Mouse (Mus musculus): ENCODE measurements around the gene Ugt1a8.
"Not testable (repeated sequence)": the region's sequence is repeated elsewhere in the genome, so short reads cannot be mapped to it uniquely, and the experiment has no call there.

Ugt1a8 gene

GRCm38 (mm10) chr1:88087513-88087912 lies at the start of gene Ugt1a8:
Ugt1a8 (plus strand) TSS chr1:88087813.
- no peak for DNase-seq

GRCm38 (mm10) chr1:88043044-88043443 lies 44.6 kb upstream of the Ugt1a8 start:
- DNase-seq, result not testable (repeated sequence)

GRCm38 (mm10) chr1:88044832-88045437 lies 42.7 kb upstream of the Ugt1a8 start:
- peak; percentile 5 to 13 for DNase-seq

DNA sequence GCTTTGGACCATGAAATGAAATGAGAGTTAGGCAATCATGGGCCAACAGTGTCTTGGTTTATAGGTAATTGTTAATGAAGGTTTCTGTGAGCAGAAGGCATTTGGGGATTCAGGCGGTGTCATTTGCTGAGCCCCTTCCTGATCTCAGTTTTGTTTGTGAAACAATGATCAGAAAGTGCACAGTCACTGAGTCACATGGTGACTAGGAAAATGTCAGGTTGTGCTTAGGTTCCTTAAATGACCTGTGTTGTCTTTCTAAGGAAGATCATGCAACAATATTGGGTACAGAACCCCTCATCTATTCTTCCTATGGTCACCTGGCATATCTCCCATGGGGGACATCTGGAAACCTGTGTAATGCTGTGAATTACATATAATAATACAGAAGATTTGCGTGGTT lies 40.2 kb upstream of the Ugt1a8 start:
- DNase-seq, result not testable (repeated sequence)

- DNase-seq, result no peak
Observed at GRCm38 (mm10) chr1:88055088-88055487, 32.5 kb upstream of the Ugt1a8 start, which contains the start of gene Ugt1a10. Ugt1a10 (plus strand) TSS chr1:88055388.

DNA sequence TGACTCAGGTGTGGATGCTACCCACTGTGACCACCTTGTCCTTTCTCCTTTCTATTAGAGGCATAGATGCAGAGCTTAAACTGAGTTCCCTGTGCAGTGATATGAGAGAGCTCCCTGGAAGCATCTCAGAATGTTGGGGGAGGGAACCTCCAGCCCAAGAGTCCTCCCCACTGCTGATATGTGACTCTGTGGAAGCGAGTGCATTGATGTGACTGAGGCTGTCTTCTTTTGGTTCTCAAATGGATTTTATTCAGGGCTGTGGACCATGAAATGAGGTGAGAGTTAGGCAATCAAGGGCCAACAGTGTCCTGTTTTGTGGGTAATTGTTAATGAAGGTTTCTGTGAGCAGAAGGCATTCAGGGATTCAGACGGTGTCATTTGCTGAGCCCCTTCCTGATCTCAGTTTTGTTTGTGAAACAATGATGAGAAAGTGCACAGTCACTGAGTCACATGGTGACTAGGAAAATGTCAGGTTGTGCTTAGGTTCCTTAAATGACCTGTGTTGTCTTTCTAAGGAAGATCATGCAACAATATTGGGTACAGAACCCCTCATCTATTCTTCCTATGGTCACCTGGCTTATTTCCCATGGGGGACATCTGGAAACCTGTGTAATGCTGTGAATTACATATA lies 21.0 kb upstream of the Ugt1a8 start:
- DNase-seq, result not testable (repeated sequence)

- DNase-seq, result no peak
Observed at GRCm38 (mm10) chr1:88070495-88070894, 17.1 kb upstream of the Ugt1a8 start, which contains the start of gene Ugt1a9. Ugt1a9 (plus strand) TSS chr1:88070800.

GRCm38 (mm10) chr1:88070902-88071301 lies 16.7 kb upstream of the Ugt1a8 start:
- DNase-seq, result no peak

DNA sequence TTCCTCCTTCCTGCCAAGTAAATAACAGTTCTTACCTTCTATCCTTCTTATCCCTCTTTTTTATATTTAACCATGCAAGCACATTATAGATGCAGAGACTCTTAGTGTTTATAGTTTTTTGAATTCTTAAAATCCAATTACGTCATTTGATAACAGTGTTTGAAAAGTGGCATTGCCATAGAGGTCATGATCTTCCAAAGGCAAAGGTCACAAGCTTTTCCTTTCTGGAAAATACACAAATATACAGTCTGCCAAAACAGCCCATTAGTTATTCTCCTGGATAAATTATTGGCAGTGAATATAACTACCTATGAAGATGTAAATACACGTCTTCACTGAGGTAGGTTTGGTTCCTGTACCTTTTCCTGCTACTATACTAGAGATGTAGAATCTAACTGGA lies 13.1 kb upstream of the Ugt1a8 start:
- no peak for DNase-seq

- no peak for DNase-seq
Observed at GRCm38 (mm10) chr1:88077128-88077527, 10.5 kb upstream of the Ugt1a8 start.

DNA sequence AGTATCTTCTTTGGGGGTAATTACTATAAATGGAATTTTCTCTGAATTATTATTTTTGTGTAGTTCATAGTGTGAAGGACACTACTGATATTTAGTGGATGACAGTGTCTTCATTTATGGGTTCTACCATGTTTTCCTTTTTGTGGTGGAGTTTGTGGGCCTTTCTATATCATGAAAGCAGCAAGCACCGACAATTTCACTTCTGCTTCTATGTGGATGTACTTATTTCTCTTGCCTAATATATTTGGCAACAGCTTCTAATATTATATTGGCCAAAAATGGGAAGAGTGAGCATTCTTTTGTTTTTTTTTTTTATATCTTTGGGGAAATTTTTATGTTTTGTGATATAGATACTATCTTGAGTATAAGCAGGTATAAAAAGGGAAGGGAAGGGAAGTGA lies 5.9 kb upstream of the Ugt1a8 start:
- DNase-seq, result no peak

DNA sequence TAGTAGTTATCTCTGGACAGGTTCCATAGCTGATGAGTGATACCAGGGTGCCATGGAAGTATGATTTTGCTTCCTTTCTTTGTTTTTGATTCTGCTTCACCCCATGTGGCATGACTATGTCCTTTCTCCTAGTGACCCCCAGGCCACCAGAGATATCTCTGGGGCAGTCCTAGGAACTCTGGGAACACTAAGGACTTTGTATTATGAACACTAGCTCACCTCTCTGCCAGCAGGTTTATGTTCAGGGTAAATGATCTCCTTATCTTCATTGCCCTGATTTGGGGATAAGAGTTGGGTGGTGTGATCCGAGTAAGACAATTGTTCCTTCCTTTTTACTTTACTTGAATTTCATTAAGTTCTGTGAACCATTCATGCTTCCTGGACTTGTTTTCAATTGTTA lies 1.5 kb upstream of the Ugt1a8 start:
- DNase-seq, result no peak

- DNase-seq, result no peak
Observed at GRCm38 (mm10) chr1:88092341-88092740, 4.7 kb downstream of the Ugt1a8 start.

- DNase-seq, result not testable (repeated sequence)
Observed at GRCm38 (mm10) chr1:88094270-88094676, 6.7 kb downstream of the Ugt1a8 start.

DNA sequence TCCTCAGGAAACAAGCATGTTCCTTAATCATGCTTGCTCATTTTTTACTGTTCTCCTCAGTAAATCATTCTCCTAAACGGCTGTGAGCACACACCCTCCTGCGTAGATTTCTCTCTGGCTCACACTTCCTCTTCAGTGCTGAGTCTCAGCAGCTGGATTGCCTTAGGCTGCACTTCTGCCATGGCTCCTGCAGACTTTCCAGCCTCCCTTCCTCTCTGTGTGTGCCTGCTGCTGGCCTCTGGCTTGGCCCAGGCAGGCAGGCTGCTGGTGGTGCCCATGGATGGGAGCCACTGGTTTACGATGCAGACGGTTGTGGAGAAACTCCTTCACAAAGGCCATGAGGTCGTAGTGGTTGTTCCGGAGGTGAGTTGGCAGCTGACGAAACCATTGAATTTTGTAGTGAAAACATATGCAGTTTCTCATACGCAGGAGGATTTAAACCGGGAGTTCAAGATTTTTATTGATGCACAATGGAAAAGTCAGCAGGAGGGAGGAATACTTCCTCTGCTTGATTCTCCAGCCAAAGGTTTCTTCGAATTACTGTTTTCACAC lies 7.4 kb downstream of the Ugt1a8 start, which contains the start of gene Ugt1a7c:
Gene Ugt1a7c (plus strand): TSS at position 122 of the 552 bp plus-strand sequence.
- DNase-seq, result no peak

GRCm38 (mm10) chr1:88098546-88098945 lies 10.9 kb downstream of the Ugt1a8 start:
- not testable (repeated sequence) for DNase-seq

GRCm38 (mm10) chr1:88099691-88100090 lies 12.1 kb downstream of the Ugt1a8 start:
- DNase-seq, result not testable (repeated sequence)

GRCm38 (mm10) chr1:88103019-88103418 lies 15.4 kb downstream of the Ugt1a8 start, which contains the start of gene Ugt1a6b:
Ugt1a6b (plus strand) TSS chr1:88103252.
- DNase-seq, result not testable (repeated sequence)

DNA sequence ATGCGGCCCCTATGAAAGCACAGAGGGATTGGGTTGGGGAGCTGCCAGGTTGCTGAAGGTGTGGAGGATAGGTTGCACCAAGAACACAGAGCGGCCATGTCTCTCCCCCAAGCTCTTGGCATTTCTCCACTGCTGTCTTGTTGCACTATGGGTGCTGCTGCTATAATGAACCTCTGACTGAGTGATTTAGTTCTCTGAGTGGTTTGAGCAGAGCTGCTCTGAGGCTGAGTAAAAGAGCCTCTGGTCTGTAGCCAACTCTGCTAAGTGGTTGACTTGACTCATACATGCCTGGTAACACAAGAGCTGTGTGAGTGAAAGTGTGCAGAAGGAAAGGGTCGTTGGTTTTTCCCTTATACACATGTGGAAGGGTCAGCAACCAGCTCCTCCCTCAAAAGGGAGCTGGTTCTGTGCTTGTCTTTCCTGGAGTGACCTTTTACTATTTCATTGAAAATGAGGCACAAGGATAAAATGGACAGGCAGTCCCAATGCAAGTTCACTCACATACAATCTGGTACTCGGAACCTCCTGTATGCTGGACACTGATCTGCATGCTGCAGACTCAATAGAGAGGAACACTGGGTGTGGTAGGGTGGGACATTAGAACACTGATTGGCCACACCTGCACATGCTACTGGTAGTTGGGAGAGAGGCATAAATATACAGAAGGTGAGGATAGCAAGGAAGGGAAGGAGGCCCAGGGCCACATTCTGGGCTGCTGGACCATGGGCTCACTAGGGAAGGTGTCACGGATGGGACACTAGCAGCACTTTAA lies 16.3 kb downstream of the Ugt1a8 start:
- DNase-seq, result not testable (repeated sequence)

DNA sequence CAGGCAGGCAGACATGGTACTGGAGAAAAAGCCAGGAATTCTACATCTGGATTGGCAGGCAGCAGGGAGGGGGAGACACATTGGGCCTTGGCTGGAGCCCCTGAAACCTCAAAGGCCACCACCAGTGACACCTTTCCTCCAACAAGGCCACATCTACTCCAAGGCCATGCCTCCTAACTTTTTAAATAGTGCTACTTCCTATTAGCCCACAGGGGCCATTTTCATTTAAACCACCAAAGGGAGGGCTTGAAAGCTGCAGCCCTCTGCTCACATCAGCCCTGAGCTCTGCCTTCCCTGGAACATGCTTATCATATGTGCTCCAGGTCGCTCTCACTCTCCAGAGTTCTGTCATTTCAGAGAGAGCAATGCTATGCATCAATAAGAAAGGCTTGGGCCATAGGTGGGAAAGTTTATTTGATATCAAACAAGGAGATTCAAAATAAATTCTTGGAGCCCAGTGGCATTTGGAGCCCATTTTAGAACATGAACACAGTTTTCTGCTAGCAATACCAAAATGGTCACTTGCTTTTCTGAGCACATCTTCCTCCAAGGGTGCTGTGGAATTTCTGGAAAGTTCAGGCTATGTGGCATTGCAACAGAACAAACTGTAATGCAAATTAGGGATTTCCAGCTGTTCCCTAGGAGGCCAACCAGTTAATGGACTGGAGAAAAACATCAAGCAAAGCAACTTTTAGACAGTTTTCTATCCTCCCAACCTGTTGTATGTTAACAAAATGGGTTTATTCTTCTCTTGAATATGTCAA lies 17.2 kb downstream of the Ugt1a8 start:
- no peak for DNase-seq

- DNase-seq, result no peak
Observed at GRCm38 (mm10) chr1:88105656-88106055, 18.0 kb downstream of the Ugt1a8 start.

DNA sequence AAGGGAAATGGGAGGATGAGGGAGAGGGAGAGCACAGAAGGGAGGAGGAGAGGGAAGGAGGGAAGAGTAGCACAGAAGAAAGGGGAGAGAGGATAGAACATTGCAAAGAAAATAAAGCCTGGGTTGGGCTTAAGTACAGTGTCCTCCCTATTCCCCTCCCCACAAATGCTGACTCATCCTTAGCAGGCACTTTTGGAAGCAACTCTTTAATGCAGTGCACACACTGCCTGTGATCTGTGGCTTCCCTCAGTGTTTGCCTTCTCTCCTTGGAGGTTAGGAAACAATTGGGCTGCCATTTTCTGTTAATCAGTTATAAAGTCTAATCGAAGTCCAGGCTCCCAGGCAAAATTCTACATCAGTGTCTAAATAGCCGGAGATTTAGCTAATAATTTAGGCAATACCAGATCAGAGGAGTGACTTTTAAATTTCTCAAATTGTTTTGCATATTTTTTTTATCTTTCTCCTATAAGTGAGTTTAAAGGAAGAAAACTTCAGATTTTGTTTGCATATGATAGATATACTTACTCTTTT lies 21.5 kb downstream of the Ugt1a8 start:
- DNase-seq, result not testable (repeated sequence)
